Mouse (Mus musculus): ENCODE measurements around the gene Col27a1. TPM values are rescaled to one million over a fixed set of nuclear protein-coding genes. Genes with fewer than 3 reads are reported as not detected.

Gene Col27a1
- total and polyA plus RNA-seq, 2 experiments from 2014 or later = 1.2 to 8.2 TPM

GRCm38 (mm10) chr4:63199366-63199765, 14.4 kb upstream of the Col27a1 start:
- no peak for DNase-seq (ENCODE audit: low spot score)
- no peak for ATAC-seq (ENCODE audit: insufficient read depth, low read depth)
- Histone ChIP-seq H3K4me1 (ENCODE audit: control insufficient read depth, insufficient read depth) (no peaks in the 10 kb centered on the region), H3K4me3 (ENCODE audit: low read depth, low read length) (no peak overlapping the region), H3K9ac (replicated peaks; ENCODE audit: low read depth, low read length) (no peak overlapping the region), H3K27ac (ENCODE audit: low read depth) (no peak overlapping the region), H3K27me3 (ENCODE audit: control insufficient read depth, insufficient read depth, low read length) (no peaks in the 10 kb centered on the region), H3K9me3 (replicated peaks; ENCODE audit: control insufficient read depth, low read length) (no peaks in the 10 kb centered on the region), H3K36me3 (replicated peaks; ENCODE audit: control insufficient read depth, insufficient read depth, low read length) (no peaks in the 10 kb centered on the region), H3K4me2 (ENCODE audit: low read depth, low read length) (no peak overlapping the region)
- 78% methylated on average over 5 of the region's 5 CpGs for WGBS
- TF ChIP-seq CTCF (IDR thresholded peaks at IDR 0.05; ENCODE audit: low read depth) (no peak), EP300 (IDR thresholded peaks at IDR 0.05; ENCODE audit: low read depth) (no peak)

DNA sequence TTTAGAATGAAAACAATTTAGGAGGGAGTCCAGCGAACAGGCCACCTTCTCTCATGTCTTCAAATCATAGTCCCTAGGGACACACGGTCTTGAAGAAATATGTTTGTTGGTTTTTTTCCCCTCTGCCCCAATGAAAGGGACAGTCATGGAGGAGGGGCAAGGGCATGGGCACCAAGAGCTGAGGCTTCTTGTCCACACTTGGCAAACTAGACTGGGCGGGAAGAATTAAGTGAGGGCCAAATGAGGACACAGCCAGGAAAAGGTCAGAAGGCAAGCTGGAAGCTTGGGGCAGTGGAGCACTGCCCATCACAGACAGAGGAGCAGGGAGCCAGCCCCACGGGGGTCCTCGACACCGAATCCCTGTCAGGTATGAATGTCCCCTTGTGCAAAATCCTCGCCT, 9.9 kb upstream of the Col27a1 start:
- no peak overlapping the region for H3K9ac ChIP-seq (replicated peaks; ENCODE audit: low read depth, low read length)
- H3K36me3 ChIP-seq (replicated peaks; ENCODE audit: control insufficient read depth, insufficient read depth, low read length) = no peaks in the 10 kb centered on the region
- H3K4me3 ChIP-seq (ENCODE audit: low read depth, low read length) = no peak overlapping the region
- H3K27me3 ChIP-seq (ENCODE audit: control insufficient read depth, insufficient read depth, low read length) = no peaks in the 10 kb centered on the region
- no peak for DNase-seq (ENCODE audit: low spot score)
- no peaks in the 10 kb centered on the region for H3K9me3 ChIP-seq (replicated peaks; ENCODE audit: control insufficient read depth, low read length)
- H3K4me2 ChIP-seq (ENCODE audit: low read depth, low read length) = no peak overlapping the region
- 88% methylated on average over 7 of the region's 7 CpGs for WGBS
- H3K4me1 ChIP-seq (ENCODE audit: control insufficient read depth, insufficient read depth) = no peaks in the 10 kb centered on the region
- H3K27ac ChIP-seq (ENCODE audit: low read depth) = no peak overlapping the region
- TF ChIP-seq CTCF (IDR thresholded peaks at IDR 0.05; ENCODE audit: low read depth) (no peak), EP300 (IDR thresholded peaks at IDR 0.05; ENCODE audit: low read depth) (no peak)
- ATAC-seq (ENCODE audit: insufficient read depth, low read depth) = no peak

GRCm38 (mm10) chr4:63205583-63205982, 8.2 kb upstream of the Col27a1 start:
- 50% methylated on average over 7 of the region's 7 CpGs for WGBS
- H3K4me3 ChIP-seq (ENCODE audit: low read depth, low read length) = no peak overlapping the region
- DNase-seq (ENCODE audit: low spot score) (no peak), ATAC-seq (ENCODE audit: insufficient read depth, low read depth) (no peak)
- no peaks in the 10 kb centered on the region for H3K4me1 ChIP-seq (ENCODE audit: control insufficient read depth, insufficient read depth)
- no peaks in the 10 kb centered on the region for H3K36me3 ChIP-seq (replicated peaks; ENCODE audit: control insufficient read depth, insufficient read depth, low read length)
- TF ChIP-seq EP300 (IDR thresholded peaks at IDR 0.05; ENCODE audit: low read depth) (no peak), CTCF (IDR thresholded peaks at IDR 0.05; ENCODE audit: low read depth) (no peak)
- H3K9ac ChIP-seq (replicated peaks; ENCODE audit: low read depth, low read length) = no peak overlapping the region
- no peak overlapping the region for H3K27ac ChIP-seq (ENCODE audit: low read depth)
- no peaks in the 10 kb centered on the region for H3K9me3 ChIP-seq (replicated peaks; ENCODE audit: control insufficient read depth, low read length)
- no peaks in the 10 kb centered on the region for H3K27me3 ChIP-seq (ENCODE audit: control insufficient read depth, insufficient read depth, low read length)
- H3K4me2 ChIP-seq (ENCODE audit: low read depth, low read length) = no peak overlapping the region

- peaks cover 37% of the 10 kb centered on the region for H3K27me3 ChIP-seq (ENCODE audit: control insufficient read depth, insufficient read depth, low read length)
- no peaks in the 10 kb centered on the region for H3K36me3 ChIP-seq (replicated peaks; ENCODE audit: control insufficient read depth, insufficient read depth, low read length)
- peak overlapping the region; percentile 77 for H3K9ac ChIP-seq (replicated peaks; ENCODE audit: low read depth, low read length)
- WGBS = 0% methylated on average over 66 of the region's 71 CpGs
- H3K9me3 ChIP-seq (replicated peaks; ENCODE audit: control insufficient read depth, low read length) = no peaks in the 10 kb centered on the region
- peak overlapping the region; percentile 83 for H3K4me3 ChIP-seq (ENCODE audit: low read depth, low read length)
- H3K4me1 ChIP-seq (ENCODE audit: control insufficient read depth, insufficient read depth) = peaks cover 21% of the 10 kb centered on the region
- peak overlapping the region; percentile 52 for H3K27ac ChIP-seq (ENCODE audit: low read depth)
- ATAC-seq (ENCODE audit: insufficient read depth, low read depth) (peak; percentile 31), DNase-seq (ENCODE audit: low spot score) (peak; percentile 63)
- TF ChIP-seq CTCF (IDR thresholded peaks at IDR 0.05; ENCODE audit: low read depth) (peak; percentile 91), EP300 (IDR thresholded peaks at IDR 0.05; ENCODE audit: low read depth) (no peak)
- peak overlapping the region; percentile 100 for H3K4me2 ChIP-seq (ENCODE audit: low read depth, low read length)
Observed at GRCm38 (mm10) chr4:63215185-63215992, 1.6 kb downstream of the Col27a1 start.

DNA sequence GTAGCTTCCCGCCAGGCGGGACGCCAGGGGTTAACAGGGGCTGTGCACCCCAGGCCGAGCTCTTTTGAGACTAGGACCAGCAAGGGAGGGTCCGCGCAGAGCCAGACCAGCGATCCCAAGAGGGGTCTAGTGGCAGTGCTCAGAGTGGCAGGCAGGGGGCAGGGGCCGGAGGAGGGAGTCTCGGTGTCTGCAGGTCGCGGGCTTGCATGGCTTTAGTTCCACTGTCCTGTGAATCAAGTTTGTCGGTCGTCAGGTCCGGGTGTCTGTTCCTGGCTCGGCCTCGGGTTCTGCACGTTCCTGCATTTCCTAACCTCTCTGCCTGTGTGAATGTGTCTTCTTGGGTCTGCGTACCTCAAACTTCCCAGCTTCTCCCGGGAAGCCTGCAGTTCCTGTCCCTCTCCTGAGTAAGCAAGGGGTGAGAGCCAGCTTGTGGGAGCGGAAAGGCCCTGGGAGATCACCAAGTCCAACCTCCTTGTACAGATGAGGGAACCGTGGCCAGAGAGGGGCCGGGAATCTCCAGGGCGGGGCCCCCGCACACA, 2.3 kb downstream of the Col27a1 start:
- Histone ChIP-seq H3K4me1 (ENCODE audit: control insufficient read depth, insufficient read depth) (peaks cover 21% of the 10 kb centered on the region), H3K9ac (replicated peaks; ENCODE audit: low read depth, low read length) (peak overlapping the region; percentile 77), H3K9me3 (replicated peaks; ENCODE audit: control insufficient read depth, low read length) (no peaks in the 10 kb centered on the region), H3K4me3 (ENCODE audit: low read depth, low read length) (peak overlapping the region; percentile 83), H3K4me2 (ENCODE audit: low read depth, low read length) (peak overlapping the region; percentile 100), H3K27me3 (ENCODE audit: control insufficient read depth, insufficient read depth, low read length) (peaks cover 37% of the 10 kb centered on the region), H3K36me3 (replicated peaks; ENCODE audit: control insufficient read depth, insufficient read depth, low read length) (no peaks in the 10 kb centered on the region), H3K27ac (ENCODE audit: low read depth) (peak overlapping the region; percentile 52)
- peak; percentile 57 for DNase-seq (ENCODE audit: low spot score)
- 3% methylated on average over 24 of the region's 24 CpGs for WGBS
- ATAC-seq (ENCODE audit: insufficient read depth, low read depth) = peak; percentile 66
- TF ChIP-seq CTCF (IDR thresholded peaks at IDR 0.05; ENCODE audit: low read depth) = peak; percentile 61
- TF ChIP-seq EP300 (IDR thresholded peaks at IDR 0.05; ENCODE audit: low read depth) = no peak

Measured in heart, postnatal 0 days (tissue).